Mouse (Mus musculus) CD8-positive naive resting alpha-beta T cell, adult 2 months (primary cell): Measurements from ENCODE around the gene Olfr314.
"Not testable (repeated sequence)": the region's sequence is repeated elsewhere in the genome, so short reads cannot be mapped to it uniquely, and the experiment has no call there.

Source experiments
- DNase-seq, 2 experiments: peaks; one replicate each; pipeline ENCODE4 v3.0.0; 2022; ENCODE audit warnings: low read depth in 2 of 2, low spot score in 2 of 2

Gene Olfr314

DNA sequence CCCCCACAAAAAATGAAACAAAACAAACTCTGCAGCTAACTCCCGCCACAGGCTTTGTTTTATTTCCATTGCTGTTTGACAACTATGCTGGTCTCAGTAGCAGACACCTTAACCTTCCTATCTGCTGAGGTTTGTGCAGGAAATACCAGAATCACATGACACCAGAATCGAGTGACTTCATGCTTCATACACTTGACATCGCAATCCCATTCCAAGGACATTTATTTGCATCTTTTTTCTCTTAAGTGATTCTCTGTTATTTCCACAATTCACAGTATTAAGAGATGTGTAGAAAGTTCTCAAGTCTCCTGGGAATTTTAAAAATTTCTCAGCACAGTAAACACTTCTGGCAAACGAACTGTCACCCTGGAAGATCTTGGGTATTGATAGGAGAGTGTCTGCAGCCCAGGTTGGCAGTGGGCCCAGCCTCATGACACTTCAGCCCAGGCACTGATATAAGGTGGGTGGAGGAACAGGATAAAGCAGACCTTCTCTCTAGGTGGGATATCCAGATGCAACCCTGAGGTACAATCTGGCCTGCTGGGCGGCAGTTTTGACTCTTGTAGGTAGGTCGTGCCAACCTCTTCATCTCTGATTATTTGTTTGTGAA lies at the start of gene Olfr314:
Olfr314 (plus strand) TSS at position 473 of the 610 bp plus-strand sequence.
- no peak for DNase-seq

DNA sequence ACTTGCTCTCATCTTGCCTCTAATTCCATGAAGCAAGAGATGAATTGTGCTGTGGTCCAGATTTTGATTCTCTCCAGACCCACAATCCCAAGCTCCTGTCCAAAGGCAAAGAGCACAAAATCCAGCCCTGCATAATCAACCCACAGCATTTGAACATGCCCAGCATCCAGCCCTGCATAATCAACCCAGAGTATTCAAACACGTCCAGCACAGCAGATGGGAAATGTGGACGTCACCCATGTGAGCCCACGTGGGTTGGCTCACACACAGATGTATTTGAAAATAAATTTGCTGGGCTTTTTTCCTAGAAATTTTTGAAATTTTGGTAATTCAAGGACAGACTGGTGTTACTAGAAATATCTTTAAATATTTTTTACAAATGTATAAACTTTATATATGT lies 49.4 kb upstream of the Olfr314 start:
- no peak for DNase-seq

DNA sequence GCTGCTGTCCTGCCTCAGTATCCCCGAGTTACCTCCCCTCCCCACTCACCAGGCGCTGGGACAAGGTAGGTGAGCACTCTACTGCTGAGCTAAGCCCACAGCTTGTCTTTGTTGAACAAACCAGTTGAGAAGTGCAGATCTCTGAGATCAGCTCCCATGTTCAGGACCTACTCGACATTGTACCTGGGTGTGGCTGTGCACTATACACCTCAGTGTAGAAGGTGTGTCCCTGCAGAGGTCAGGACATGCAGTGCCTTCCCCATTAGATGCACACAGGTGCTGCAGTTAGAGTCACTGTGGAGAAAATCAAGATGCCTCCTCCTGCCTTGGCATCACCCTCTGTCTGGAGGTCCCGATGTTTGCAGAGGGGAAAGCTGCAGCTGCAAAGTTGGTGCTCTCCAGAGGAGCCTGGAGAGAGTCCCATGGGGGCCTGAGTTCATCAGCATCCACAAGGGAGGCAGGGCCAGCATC lies 43.9 kb upstream of the Olfr314 start, which contains the start of gene Olfr317:
Olfr317 (minus strand) TSS at position 421 of the 471 bp plus-strand sequence.
- no peak for DNase-seq

DNA sequence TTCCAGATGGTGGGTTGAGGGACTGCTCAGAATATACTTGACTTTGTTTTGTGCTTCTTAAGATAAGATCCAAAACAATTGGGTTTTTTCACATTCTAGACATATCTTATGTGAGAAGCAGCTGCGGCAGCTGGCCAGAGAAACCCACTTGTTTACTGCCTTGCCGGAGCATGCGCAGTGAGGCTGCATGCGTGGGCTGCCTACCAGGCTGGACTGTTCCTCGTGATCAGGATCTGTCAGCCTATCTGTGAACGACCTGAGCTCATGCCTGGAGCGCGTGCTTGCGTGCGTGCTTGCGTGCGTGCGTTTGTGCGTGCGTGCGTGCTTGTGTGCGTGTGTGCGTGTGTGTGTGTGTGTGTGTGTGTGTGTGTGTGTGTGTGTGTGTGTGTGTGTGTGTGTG lies 31.7 kb upstream of the Olfr314 start:
- not testable (repeated sequence) for DNase-seq

DNA sequence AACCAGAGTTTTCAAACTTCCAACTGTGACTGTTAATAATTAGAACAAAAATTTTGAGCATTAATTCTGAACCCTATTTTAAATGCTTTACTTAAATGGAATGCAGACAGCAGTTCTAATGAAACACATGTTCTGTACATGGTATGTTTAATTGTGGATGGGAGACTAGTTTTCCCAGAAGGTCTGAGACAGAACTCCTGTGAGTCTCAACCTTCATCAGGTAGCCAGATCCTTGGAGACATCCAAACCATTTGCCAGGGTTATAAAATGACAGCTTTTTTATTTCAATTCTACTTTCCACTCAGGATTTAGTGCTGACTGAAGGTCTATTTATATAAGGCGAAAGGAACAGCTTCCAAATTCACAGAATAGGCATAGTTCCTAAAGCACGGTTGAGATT lies 30.3 kb upstream of the Olfr314 start, which contains the start of gene Olfr316:
Olfr316 (plus strand) TSS at position 301 of the 400 bp plus-strand sequence.
- no peak for DNase-seq

DNA sequence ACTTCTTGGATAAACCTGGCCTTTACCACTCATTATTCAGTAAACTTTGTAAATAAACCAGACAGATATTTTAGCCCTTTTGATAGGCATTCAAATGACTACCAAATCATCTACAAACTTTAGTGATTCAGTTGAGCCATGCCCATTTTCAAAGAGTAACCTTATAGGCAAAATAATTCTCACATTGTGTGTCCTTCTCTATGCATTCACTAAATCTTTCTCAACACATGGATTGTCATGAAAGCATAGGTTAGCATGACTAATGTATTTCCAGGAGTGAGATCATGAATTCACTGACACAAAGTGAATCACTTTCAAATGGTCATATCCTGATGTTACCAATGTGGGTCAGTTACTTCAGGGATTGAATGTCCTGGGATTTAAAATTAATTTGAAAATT lies 9.9 kb upstream of the Olfr314 start, which contains the start of gene Olfr315:
Olfr315 (plus strand) TSS at position 301 of the 400 bp plus-strand sequence.
- no peak for DNase-seq

DNA sequence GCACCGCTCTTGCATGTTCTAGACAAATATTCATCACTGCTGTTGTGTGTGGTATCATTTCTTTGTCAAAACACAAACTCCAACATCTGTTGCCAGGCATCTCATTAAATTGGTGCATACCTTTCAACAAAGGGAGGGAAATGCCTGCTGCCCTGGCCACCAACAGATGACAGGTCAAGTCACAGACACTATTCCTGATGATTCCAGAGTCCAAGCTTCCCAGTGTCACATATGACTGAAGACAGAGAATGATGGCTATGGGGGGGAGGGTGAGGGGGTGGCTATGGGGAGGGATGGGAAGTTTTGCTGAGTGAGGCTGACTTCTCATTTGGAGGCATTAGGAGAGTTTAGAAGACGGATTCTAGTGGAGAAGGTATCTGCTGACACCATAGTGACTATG lies 1.4 kb downstream of the Olfr314 start:
- DNase-seq = no peak

DNA sequence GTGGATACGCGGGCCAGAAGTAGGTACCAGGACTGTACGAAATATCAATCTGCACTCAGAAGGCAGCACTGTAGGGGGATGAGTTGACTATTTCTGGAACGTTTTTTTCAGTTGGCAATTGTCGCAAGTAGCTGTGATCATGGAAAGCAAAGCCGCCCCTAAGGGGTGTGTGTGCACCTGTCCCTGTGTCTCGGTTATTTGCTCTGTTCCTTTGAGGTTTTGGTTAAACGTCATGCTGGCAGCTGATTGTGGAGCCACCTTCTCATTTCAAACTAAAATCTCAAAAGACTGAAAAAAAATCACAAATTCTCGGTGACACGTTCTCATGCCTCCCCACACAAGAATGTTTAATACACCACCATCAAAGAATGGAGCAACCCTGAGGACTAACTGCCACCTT lies 4.9 kb downstream of the Olfr314 start:
- DNase-seq = peak in 1 of 2 experiments; percentile 14

DNA sequence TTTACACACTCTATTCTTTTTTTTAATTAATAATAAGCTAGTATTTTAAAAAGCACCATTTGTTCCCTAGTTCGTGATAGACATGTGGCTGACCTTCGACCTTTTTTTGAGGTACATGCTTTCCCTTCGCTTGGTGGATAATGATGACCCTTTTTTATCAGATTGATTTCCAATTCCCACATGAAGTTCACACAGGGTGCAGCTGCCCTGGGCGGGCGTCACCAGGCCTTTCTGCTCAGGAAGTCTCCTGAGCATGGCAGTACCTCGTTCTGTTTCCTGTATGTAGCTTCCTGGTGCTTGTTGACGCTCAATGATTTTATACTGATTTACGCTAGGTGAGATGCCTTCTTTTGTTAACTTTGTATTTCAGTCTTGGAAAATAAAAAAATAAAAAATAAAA lies 5.6 kb downstream of the Olfr314 start:
- no peak for DNase-seq

DNA sequence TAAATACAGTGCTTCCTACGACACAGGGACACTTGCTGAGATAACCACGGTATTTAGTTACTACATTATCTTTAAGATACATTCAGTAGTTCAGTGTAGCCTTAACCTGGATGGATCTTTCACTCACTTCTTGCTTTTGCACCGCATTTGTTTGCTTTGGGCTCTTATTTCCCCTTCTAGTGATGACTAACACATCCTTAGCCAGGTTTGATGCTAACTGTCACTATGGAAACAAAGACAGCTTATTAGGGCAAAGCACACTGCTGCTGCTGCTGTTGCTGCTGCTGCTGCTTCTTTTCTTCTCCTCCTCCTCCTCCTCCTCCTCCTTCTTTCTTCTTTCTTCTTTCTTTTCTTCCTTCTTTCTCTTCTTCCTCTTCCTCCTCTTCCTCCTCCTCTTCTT lies 6.8 kb downstream of the Olfr314 start:
- DNase-seq = no peak

DNA sequence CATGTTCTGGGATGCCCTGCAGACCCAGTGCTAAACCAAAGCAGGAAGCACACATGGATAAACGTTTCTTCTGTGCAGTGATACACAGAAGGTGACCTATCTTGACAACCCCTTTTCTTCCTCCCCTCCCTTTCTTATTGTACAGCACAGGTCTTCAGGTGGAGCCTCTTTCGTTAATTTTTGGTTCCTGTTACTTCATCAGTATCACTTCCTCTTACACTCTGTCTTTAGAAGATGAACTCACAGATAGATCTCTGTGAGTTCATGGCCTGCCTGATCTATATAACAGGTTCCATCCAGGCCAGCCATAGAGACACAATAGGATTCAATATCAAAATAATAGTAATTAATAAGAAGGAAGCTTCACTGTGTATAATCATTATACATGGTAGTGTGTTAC lies 7.3 kb downstream of the Olfr314 start:
- no peak for DNase-seq

DNA sequence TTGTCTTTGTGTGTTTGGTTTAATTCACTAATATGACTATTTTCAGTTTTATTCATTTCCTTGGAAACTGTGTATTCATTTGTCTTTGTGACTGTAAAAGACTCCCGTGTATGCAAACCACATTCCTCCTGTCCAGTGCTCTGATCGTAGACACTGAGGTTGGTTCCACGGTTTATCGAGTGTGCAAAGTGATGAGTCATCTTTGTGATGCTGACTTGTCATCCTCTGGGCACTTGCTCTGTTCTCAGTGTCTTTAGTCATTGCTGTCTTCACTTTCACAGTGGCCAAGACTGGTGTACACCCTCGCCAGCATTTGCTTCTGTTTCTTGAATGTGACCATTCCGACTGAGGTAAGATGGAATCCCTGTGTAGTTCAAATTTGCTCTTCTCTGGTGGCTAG lies 7.9 kb downstream of the Olfr314 start:
- no peak for DNase-seq

DNA sequence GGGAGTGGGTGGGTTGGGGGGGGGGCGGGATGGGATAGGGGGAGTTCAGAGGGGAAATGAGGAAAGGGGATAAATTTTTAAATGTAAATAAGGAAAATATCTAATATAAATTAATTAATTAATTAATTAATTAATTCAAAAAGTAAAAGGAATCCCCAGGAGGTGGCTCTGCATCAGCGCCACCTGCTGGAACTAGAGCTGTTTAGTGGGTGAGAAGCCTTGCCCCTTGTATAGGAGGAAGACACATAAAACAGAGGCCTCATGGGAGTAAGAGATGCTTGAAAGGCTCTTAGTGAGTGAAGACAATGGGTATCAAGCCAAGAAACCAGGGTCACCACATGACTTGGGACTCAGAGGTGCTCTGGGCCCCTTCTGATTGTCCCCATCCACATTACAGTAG lies 13.1 kb downstream of the Olfr314 start:
- no peak for DNase-seq

DNA sequence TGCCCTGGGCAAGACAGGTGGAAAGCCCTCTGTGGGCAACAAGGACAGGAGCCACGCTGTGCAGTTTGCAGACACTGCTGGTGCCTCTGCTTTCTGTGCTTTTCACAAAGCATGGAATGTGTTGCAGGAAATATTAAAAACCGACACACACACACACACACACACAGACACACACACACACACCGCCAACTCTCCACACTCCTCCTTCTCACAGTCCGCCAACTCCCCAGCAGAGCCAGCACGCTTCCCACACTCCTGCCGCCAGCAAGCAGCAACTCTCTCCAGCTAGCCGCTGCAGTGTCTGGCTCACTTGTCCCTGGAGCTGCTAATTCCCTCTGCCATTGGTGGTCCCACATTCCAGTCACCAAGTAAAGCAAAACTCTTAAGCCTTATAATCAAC lies 14.1 kb downstream of the Olfr314 start:
- DNase-seq = no peak

DNA sequence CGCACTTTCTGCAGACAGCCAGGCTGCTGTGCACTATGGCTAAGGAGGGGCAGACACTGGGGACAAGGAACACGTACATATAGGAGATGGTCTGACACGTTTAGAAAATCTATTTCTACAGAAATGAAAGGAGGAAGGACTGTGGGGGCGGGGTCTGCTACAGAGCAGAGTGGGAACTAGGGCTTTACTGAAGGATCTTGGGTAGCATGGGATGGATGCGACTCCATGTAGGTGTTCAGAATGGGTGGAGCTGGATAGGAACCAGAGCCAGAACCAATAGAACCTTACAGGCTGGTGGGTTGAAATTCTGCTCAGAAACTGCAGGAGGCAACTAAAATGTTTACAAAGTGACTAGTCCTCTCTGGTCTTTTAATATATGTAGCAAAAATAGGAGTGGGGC lies 17.0 kb downstream of the Olfr314 start:
- DNase-seq = no peak

DNA sequence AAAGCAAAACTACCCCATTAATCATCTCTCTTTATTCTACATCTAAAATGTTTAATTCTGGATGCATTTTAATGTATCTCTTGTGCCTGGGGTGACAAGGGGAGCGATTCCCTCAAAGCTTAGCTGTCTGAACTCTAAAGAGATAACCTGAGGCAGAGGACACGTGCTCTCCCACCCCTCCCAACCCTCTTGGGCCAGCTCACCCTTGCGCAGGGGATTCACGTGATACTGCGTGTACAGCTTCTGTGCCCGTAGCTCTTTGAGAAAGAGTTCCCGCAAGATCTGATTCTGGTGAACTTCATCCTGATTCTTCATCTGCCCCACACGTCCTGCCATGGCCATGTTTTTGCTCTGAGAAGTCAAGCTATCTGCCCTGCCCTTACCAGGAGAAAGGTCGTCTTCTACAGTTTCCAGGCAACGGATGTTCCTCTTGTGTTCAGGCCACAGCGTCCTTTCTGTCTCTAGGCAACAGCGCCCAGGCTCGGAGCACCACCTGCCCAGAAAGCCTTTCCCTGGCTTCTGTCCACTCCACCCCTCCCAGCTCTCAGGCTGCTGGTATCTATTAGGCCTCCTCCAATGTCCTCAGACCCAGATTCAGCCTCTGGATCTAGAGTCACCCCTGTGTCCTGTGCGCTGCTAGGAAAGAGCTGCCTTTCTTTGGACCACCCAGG lies 18.9 kb downstream of the Olfr314 start, which contains the start of gene Fam183b:
Fam183b (minus strand) TSS at position 403 of the 671 bp plus-strand sequence.
- DNase-seq = no peak

DNA sequence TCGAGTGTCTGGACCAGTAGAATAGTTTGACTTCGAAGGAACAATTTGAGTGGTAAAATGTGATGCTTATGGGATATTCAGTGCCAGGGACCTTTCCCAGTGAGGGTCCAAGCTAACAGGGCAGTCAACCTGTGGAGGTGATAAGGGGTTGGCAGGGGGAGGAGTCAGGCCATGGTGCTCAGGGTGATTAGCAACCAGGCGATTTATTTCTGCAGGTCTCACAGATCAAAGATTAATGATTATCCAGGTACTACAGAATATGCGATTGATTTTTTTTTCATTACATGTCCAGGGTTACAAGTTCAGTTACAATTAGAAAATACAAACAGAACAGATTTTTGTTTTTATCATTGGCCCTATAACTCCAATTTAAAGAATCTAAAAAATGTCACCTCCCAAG lies 21.1 kb downstream of the Olfr314 start:
- no peak for DNase-seq

DNA sequence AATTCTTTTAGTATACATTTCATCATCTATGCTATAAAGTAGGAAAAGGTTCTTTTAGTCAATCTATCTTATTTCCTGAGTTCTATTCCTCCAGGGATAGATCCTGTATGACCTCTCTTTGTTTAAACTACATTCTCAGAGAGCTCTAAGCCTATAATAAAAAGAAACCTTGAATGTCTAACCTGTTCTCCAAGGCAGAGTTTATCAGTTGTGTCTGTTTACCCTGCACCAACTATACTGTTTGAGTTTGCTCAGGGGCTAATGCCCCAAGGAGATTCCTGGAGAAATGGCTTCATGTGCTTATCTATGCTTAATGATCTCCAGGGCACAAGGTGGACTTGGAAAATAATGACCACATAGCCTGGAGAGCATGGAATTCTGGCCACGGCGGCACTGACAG lies 21.6 kb downstream of the Olfr314 start:
- no peak for DNase-seq

DNA sequence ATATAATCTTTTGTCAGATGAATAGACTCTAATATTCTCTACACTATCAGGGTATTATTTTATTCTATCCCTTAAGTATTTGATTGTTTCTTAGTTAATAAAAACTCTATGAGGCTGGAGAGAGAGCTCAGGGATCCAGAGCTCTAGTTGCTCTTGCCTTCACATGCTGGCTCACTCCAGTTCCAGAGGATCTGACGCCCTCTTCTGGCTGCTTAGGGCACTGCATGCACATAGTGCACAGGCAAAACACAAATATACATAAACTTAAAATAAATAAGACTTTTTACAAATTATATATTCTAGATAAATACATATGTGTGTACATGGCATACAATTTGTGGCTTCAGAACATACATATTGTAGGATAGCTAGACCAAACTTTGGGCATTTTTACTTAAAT lies 29.2 kb downstream of the Olfr314 start:
- no peak for DNase-seq

DNA sequence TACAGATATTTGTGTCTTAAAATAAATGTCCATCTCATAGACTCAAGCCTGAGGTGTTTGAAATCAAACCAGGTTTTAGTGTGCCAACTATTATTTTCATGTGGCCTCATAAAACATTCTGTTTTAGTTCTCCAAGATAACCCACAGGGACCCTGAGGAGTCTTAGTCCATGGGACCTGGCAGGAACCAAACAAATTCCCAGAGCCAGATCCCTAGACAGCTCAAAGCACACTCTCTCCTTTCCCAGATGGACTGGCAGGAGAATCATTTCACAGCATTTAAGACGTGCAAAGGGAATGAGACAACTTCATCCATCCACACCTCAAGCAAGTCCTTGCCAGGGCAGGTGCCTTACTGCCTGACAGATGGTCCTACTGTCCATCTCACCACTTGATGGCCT lies 31.9 kb downstream of the Olfr314 start, which contains the start of gene Olfr313:
Olfr313 (plus strand) TSS at position 301 of the 400 bp plus-strand sequence.
- not testable (repeated sequence) for DNase-seq

DNA sequence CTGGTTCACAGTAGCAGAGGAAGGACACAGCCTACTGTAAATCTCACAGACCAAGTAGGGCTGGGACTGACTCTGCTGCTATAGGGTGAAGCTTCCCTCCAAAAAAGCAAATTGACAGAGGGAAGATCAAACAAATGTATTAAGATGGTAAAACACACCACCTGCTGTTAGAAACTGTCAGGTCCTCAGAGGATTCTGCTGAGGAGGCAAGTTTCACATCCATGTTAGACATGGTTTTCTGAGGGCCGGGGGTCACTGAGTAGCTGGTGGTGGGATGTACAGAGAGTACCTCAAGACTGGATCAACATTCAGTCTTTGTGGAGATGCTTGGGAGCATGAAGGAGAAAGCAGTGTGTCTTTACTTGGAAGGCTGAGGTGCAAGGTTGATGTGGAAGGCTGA lies 32.9 kb downstream of the Olfr314 start:
- DNase-seq = no peak

DNA sequence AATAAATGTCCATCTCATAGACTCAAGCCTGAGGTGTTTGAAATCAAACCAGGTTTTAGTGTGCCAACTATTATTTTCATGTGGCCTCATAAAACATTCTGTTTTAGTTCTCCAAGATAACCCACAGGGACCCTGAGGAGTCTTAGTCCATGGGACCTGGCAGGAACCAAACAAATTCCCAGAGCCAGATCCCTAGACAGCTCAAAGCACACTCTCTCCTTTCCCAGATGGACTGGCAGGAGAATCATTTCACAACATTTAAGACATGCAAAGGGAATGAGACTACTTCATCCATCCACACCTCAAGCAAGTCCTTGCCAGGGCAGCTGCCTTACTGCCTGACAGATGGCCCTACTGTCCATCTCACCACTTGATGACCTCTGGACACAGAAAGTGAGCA lies 46.2 kb downstream of the Olfr314 start, which contains the start of gene Olfr312:
Olfr312 (plus strand) TSS at position 301 of the 400 bp plus-strand sequence.
- not testable (repeated sequence) for DNase-seq
